Mouse (Mus musculus): ENCODE results near the gene Sec23a. TPM values are rescaled to one million over a fixed set of nuclear protein-coding genes. Genes with fewer than 3 reads are reported as not detected.

The Sec23a gene
- total and polyA plus RNA-seq, 3 experiments = 12.3 to 24.7 (median 18.0) TPM

GRCm38 (mm10) chr12:58960844-58961243, 51.0 kb downstream of the Sec23a start:
- Histone ChIP-seq H3K79me2 (replicated peaks; ENCODE audit: control insufficient read depth, extremely low read depth, insufficient read depth, poor library complexity, severe bottlenecking) (no peaks in the 10 kb centered on the region; the same call in 1 of the 2 replicates), H3K4me2 (ENCODE audit: insufficient read depth, low read depth, poor library complexity, severe bottlenecking) (no peak overlapping the region), H3K9ac (ENCODE audit: insufficient read depth, low read depth) (no peak overlapping the region), H3K36me3 (replicated peaks in 1 of 2; ENCODE audit: control insufficient read depth in 1 of 2, insufficient read depth in 1 of 2, low read length in 1 of 2) (peaks cover 15 to 44% of the 10 kb centered on the region in 2 experiments), H3K4me1 (ENCODE audit: control insufficient read depth in 1 of 2, insufficient read depth in 2 of 2) (no peaks in the 10 kb centered on the region), H3K9me3 (replicated peaks; ENCODE audit: low read length) (no peaks in the 10 kb centered on the region), H3K4me3 (replicated peaks in 1 of 3; ENCODE audit: low read depth in 2 of 3, low read length in 2 of 3, poor library complexity in 1 of 3) (no peak overlapping the region), H3K27ac (ENCODE audit: insufficient read depth, low read depth) (no peak overlapping the region), H3K27me3 (replicated peaks) (no peaks in the 10 kb centered on the region)
- no peak for DNase-seq (ENCODE audit: extremely low read depth)
- no peak for TF ChIP-seq MYC (IDR thresholded peaks at IDR 0.05; ENCODE audit: low read depth, low read length)
- no peak for TF ChIP-seq CTCF (conservative IDR thresholded peaks at IDR 0.05 in 1 of 2, IDR thresholded peaks at IDR 0.05 in 1 of 2; ENCODE audit: low read depth in 2 of 2, low read length in 2 of 2)
- no peak for TF ChIP-seq EP300 (IDR thresholded peaks at IDR 0.05; ENCODE audit: low read length)
- TF ChIP-seq ETS1 (conservative IDR thresholded peaks at IDR 0.05; ENCODE audit: low read depth, low read length) = no peak
- TF ChIP-seq SIN3A (IDR thresholded peaks at IDR 0.05; ENCODE audit: low read length) = no peak
- no peak for TF ChIP-seq KAT2A (IDR thresholded peaks at IDR 0.05; ENCODE audit: insufficient replicate concordance, low read length)
- no peak for TF ChIP-seq ZNF384 (IDR thresholded peaks at IDR 0.05; ENCODE audit: low read depth, low read length)
- dilution Hi-C loops (cut with MboI; ENCODE audit: extremely low pct_ligation_motif_present, extremely low pct_unique_long_range_greater_than_20kb, low sequenced_read_pairs) (no loop called here), in situ Hi-C loops (cut with MboI; ENCODE audit: low pct_ligation_motif_present, low pct_unique_long_range_greater_than_20kb, low sequenced_read_pairs) (no loop called here)

- no peak overlapping the region for H3K4me3 ChIP-seq (replicated peaks in 1 of 3; ENCODE audit: low read depth in 2 of 3, low read length in 2 of 3, poor library complexity in 1 of 3)
- in situ Hi-C loops (cut with MboI; ENCODE audit: low pct_ligation_motif_present, low pct_unique_long_range_greater_than_20kb, low sequenced_read_pairs) = no loop called here
- H3K4me2 ChIP-seq (ENCODE audit: insufficient read depth, low read depth, poor library complexity, severe bottlenecking) = no peak overlapping the region
- TF ChIP-seq MXI1 (IDR thresholded peaks at IDR 0.05; ENCODE audit: low read depth, low read length) (no peak), MEF2A (IDR thresholded peaks at IDR 0.05; ENCODE audit: borderline replicate concordance, low read depth, low read length) (no peak), ELF1 (IDR thresholded peaks at IDR 0.05; ENCODE audit: low read depth, low read length) (no peak), SMC3 (IDR thresholded peaks at IDR 0.05; ENCODE audit: low read depth, low read length) (no peak), MAZ (IDR thresholded peaks at IDR 0.05; ENCODE audit: low read depth, low read length) (no peak), MAFK (IDR thresholded peaks at IDR 0.05; ENCODE audit: insufficient replicate concordance, low read length) (no peak), UBTF (IDR thresholded peaks at IDR 0.05; ENCODE audit: low read depth, low read length) (no peak), CTCF (conservative IDR thresholded peaks at IDR 0.05 in 1 of 2, IDR thresholded peaks at IDR 0.05 in 1 of 2; ENCODE audit: low read depth in 2 of 2, low read length in 2 of 2) (no peak), POLR2A (IDR thresholded peaks at IDR 0.05; ENCODE audit: low read depth, low read length) (no peak), JUND (conservative IDR thresholded peaks at IDR 0.05; ENCODE audit: low read depth, low read length) (no peak), USF2 (conservative IDR thresholded peaks at IDR 0.05; ENCODE audit: low read depth, low read length) (no peak), ZMIZ1 (IDR thresholded peaks at IDR 0.05; ENCODE audit: low read depth, low read length) (no peak), USF1 (IDR thresholded peaks at IDR 0.05; ENCODE audit: low read depth, low read length) (no peak), HCFC1 (IDR thresholded peaks at IDR 0.05; ENCODE audit: low read depth, low read length) (no peak)
- no peaks in the 10 kb centered on the region for H3K9me3 ChIP-seq (replicated peaks; ENCODE audit: low read length)
- no peaks in the 10 kb centered on the region for H3K79me2 ChIP-seq (replicated peaks; ENCODE audit: control insufficient read depth, extremely low read depth, insufficient read depth, poor library complexity, severe bottlenecking)
- H3K4me1 ChIP-seq (ENCODE audit: control insufficient read depth in 1 of 2, insufficient read depth in 2 of 2) = no peaks in the 10 kb centered on the region
- no peak overlapping the region for H3K9ac ChIP-seq (ENCODE audit: insufficient read depth, low read depth)
- peaks cover 3 to 15% of the 10 kb centered on the region in 2 experiments for H3K36me3 ChIP-seq (replicated peaks in 1 of 2; ENCODE audit: control insufficient read depth in 1 of 2, insufficient read depth in 1 of 2, low read length in 1 of 2)
- H3K27me3 ChIP-seq (replicated peaks) = no peaks in the 10 kb centered on the region
- dilution Hi-C loops (cut with MboI; ENCODE audit: extremely low pct_ligation_motif_present, extremely low pct_unique_long_range_greater_than_20kb, low sequenced_read_pairs) = no loop called here
- no peak overlapping the region for H3K27ac ChIP-seq (ENCODE audit: insufficient read depth, low read depth)
- DNase-seq (ENCODE audit: extremely low read depth) = no peak
Observed at GRCm38 (mm10) chr12:58956624-58957023, 55.2 kb downstream of the Sec23a start.

Data from CH12.LX (cell line).